Mouse (Mus musculus): ENCODE measurements around the gene Psmg4.

DNA sequence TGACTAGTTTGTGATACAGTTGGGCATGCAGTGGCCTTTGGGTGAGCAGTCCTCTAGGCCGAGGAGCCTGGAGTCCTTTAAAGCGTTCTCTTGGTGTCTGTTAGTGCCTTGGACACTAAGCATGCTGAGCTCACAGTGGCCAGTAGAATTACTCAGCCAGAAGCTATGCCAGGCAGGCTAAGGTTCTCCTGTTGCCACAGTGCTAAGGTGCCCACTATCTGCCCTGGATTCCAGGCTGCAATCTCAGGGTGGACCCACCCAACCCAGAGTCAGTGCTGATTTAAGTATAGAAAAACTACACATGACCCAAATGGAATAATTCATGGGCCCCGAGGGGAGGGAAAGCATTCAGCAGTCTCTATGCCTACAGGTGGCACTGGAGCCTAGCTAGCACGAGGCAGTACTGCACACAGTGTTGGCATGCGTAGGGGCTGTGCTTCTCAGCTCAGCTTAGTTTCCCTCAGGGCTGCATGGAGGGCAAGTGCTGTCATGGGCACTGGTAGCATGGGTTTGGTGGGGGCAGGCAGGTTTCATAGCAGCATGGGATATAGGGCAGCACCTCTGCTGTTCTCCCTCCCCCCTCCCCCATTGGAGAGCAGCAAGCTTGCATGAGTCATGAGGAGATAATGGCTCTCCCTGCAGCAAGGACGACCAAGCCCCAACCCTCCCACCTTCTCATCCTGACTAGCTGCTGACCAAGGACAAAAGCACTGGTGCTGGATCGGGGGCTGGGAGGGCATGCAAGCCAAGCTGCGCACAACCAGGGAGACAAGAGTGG lies 29.8 kb downstream of the Psmg4 start:
- TF ChIP-seq CTCF (conservative IDR thresholded peaks at IDR 0.05; ENCODE audit: low read length) (no peak), POU5F1 (IDR thresholded peaks at IDR 0.05; ENCODE audit: borderline replicate concordance, low read length) (no peak)
